Mouse (Mus musculus) stomach, postnatal 0 days (tissue): ENCODE results near the gene Tesmin.

Experiments used
- CTCF ChIP-seq: IDR thresholded peaks from 2 replicates; pipeline ENCODE4 v1.5.1; 2016; ENCODE audit warnings: antibody characterized with exemption, low read depth, mild to moderate bottlenecking, moderate library complexity
- EP300 ChIP-seq: optimal IDR thresholded peaks from 2 replicates; pipeline ENCODE3; 2016; ENCODE audit warnings: antibody characterized with exemption

DNA sequence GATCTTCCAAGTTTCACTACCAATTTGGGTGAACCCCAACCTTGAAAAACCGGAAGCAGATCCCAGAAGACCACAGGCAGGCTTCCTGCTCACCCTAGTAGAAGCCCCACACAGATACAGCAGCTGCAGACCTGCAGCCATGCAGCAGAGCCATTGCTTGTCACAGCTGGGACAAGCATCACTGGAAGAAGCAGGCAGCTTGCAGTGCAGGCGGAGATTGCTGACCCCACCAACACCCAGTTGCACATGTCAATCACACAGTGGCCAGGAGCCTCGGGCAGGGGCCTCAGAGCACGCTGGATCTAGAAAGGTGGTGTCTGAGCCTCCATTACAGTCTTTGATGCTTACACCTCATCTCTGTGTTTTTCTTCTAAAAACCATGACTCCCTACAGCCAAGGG, 45.5 kb downstream of the Tesmin start:
- TF ChIP-seq EP300 (no peak), CTCF (no peak)
